Mouse (Mus musculus) megakaryocyte, embryonic 14.5 days (primary cell): ENCODE results near the gene Mink1.

Experiments used
- FLI1 ChIP-seq: IDR thresholded peaks from 2 replicates; pipeline ENCODE4 v1.6.1; 2012; ENCODE audit warnings: low read length, inconsistent platforms, mixed read lengths
- GATA1 ChIP-seq: IDR thresholded peaks from 3 replicates; pipeline ENCODE4 v1.6.1; 2012; ENCODE audit warnings: mixed read lengths, low read length, inconsistent platforms, borderline replicate concordance

GRCm38 (mm10) chr11:70551526-70551925 lies 11.2 kb upstream of the Mink1 start:
- TF ChIP-seq GATA1 (no peak), FLI1 (no peak)
